Mouse (Mus musculus): ENCODE measurements around the gene Gpbar1.
A peak's percentile ranks its signal among the peaks of the same experiment; 100 is the strongest.

The Gpbar1 gene

GRCm38 (mm10) chr1:74278538-74278937 lies at the start of gene Gpbar1:
TSS of gene Gpbar1 (plus strand) at chr1:74278550.
- no peak for DNase-seq (ENCODE audit: low read depth, low spot score)

- no peak for DNase-seq (ENCODE audit: low read depth, low spot score)
These were observed 48.4 kb upstream of the Gpbar1 start for GRCm38 (mm10) chr1:74229942-74230341.

GRCm38 (mm10) chr1:74230992-74231391 lies 47.4 kb upstream of the Gpbar1 start:
- DNase-seq (ENCODE audit: low read depth, low spot score): no peak

GRCm38 (mm10) chr1:74235938-74236589 lies 42.3 kb upstream of the Gpbar1 start, which contains the start of gene Arpc2:
TSS of gene Arpc2 (plus strand) at chr1:74236084.
- peak; percentile 98 for DNase-seq (ENCODE audit: low read depth, low spot score)

- peak; percentile 48 for DNase-seq (ENCODE audit: low read depth, low spot score)
These were observed 41.6 kb upstream of the Gpbar1 start for GRCm38 (mm10) chr1:74236590-74237317.

- no peak for DNase-seq (ENCODE audit: low read depth, low spot score)
These were observed 40.7 kb upstream of the Gpbar1 start for GRCm38 (mm10) chr1:74237671-74238070.

GRCm38 (mm10) chr1:74238136-74238535 lies 40.2 kb upstream of the Gpbar1 start:
- no peak for DNase-seq (ENCODE audit: low read depth, low spot score)

- DNase-seq (ENCODE audit: low read depth, low spot score): no peak
These were observed 39.2 kb upstream of the Gpbar1 start for GRCm38 (mm10) chr1:74239162-74239561.

- peak; percentile 66 for DNase-seq (ENCODE audit: low read depth, low spot score)
These were observed 38.7 kb upstream of the Gpbar1 start for GRCm38 (mm10) chr1:74239618-74240017.

- DNase-seq (ENCODE audit: low read depth, low spot score): peak; percentile 91
These were observed 38.0 kb upstream of the Gpbar1 start for GRCm38 (mm10) chr1:74240311-74240710.

GRCm38 (mm10) chr1:74240832-74241231 lies 37.5 kb upstream of the Gpbar1 start:
- no peak for DNase-seq (ENCODE audit: low read depth, low spot score)

GRCm38 (mm10) chr1:74245525-74245924 lies 32.8 kb upstream of the Gpbar1 start:
- DNase-seq (ENCODE audit: low read depth, low spot score): no peak

GRCm38 (mm10) chr1:74248799-74249198 lies 29.6 kb upstream of the Gpbar1 start:
- peak; percentile 57 for DNase-seq (ENCODE audit: low read depth, low spot score)

GRCm38 (mm10) chr1:74249331-74249980 lies 28.9 kb upstream of the Gpbar1 start:
- DNase-seq (ENCODE audit: low read depth, low spot score): no peak

GRCm38 (mm10) chr1:74250096-74250495 lies 28.3 kb upstream of the Gpbar1 start:
- no peak for DNase-seq (ENCODE audit: low read depth, low spot score)

- DNase-seq (ENCODE audit: low read depth, low spot score): no peak
These were observed 22.5 kb upstream of the Gpbar1 start for GRCm38 (mm10) chr1:74255704-74256345.

- DNase-seq (ENCODE audit: low read depth, low spot score): no peak
These were observed 21.6 kb upstream of the Gpbar1 start for GRCm38 (mm10) chr1:74256782-74257181.

- no peak for DNase-seq (ENCODE audit: low read depth, low spot score)
These were observed 15.8 kb upstream of the Gpbar1 start for GRCm38 (mm10) chr1:74262510-74262909.

- DNase-seq (ENCODE audit: low read depth, low spot score): no peak
These were observed 9.6 kb upstream of the Gpbar1 start for GRCm38 (mm10) chr1:74268750-74269149.

- no peak for DNase-seq (ENCODE audit: low read depth, low spot score)
These were observed 6.7 kb upstream of the Gpbar1 start for GRCm38 (mm10) chr1:74271659-74272058.

- no peak for DNase-seq (ENCODE audit: low read depth, low spot score)
These were observed 3.3 kb upstream of the Gpbar1 start for GRCm38 (mm10) chr1:74275015-74275414.

- no peak for DNase-seq (ENCODE audit: low read depth, low spot score)
These were observed 1.3 kb upstream of the Gpbar1 start for GRCm38 (mm10) chr1:74277041-74277440.
